Mouse (Mus musculus) ES-Bruce4 (cell line): ENCODE data around the gene Ckap4. TPM values are rescaled to one million over a fixed set of nuclear protein-coding genes. Genes with fewer than 3 reads are reported as not detected.
A peak's percentile ranks its signal among the peaks of the same experiment; 100 is the strongest.

Source experiments
- H3K27ac ChIP-seq: 2 replicates; pipeline ENCODE4 v1.5.1; 2012; ENCODE audit warnings: low read length, inconsistent platforms; ENCODE audit not compliant: insufficient read depth
- H3K27me3 ChIP-seq: 2 replicates; pipeline ENCODE4 v1.6.1; 2012; ENCODE audit warnings: mild to moderate bottlenecking, low read length, inconsistent platforms; ENCODE audit not compliant: control insufficient read depth, poor library complexity, insufficient read depth, severe bottlenecking
- H3K36me3 ChIP-seq: 2 replicates; pipeline ENCODE4 v1.6.1; 2012; ENCODE audit warnings: inconsistent platforms, mild to moderate bottlenecking, low read length, moderate library complexity; ENCODE audit not compliant: control insufficient read depth, poor library complexity, insufficient read depth, severe bottlenecking
- H3K4me1 ChIP-seq: one replicate; pipeline ENCODE4 v1.8.1; 2011; ENCODE audit warnings: low read length; ENCODE audit not compliant: control insufficient read depth, insufficient read depth
- H3K4me3 ChIP-seq: 2 replicates; pipeline ENCODE4 v1.5.1; 2011; ENCODE audit warnings: low read depth, mild to moderate bottlenecking, low read length
- H3K9ac ChIP-seq: 2 replicates; pipeline ENCODE4 v1.6.1; 2012; ENCODE audit warnings: low read depth, mild to moderate bottlenecking, inconsistent platforms; ENCODE audit not compliant: poor library complexity, severe bottlenecking
- H3K9me3 ChIP-seq: replicated peaks from 2 replicates; pipeline ENCODE4 v1.6.1; 2012; ENCODE audit warnings: mild to moderate bottlenecking, low read length, inconsistent platforms; ENCODE audit not compliant: control insufficient read depth, poor library complexity, insufficient read depth, severe bottlenecking
- CTCF ChIP-seq: IDR thresholded peaks from one replicate; pipeline ENCODE4 v1.8.1; 2011; ENCODE audit warnings: low read depth, low read length
- EP300 ChIP-seq: IDR thresholded peaks from 2 replicates; pipeline ENCODE4 v1.6.1; 2011; ENCODE audit warnings: low read depth, low read length; ENCODE audit not compliant: insufficient read depth
- POLR2A ChIP-seq: IDR thresholded peaks from one replicate; pipeline ENCODE4 v1.8.1; 2011; ENCODE audit warnings: low read length; ENCODE audit not compliant: insufficient read depth
- polyA plus RNA-seq: library from polyadenylated mRNA; stranded (reverse); fragments of >200 nt; gene quantifications from 2 replicates; pipeline ENCODE4 v1.2.4, GENCODE M21; 2011; ENCODE audit warnings: low read depth; ENCODE audit not compliant: missing spikeins, insufficient read depth, insufficient read length

The Ckap4 gene
- polyA plus RNA-seq: 52.1 and 53.4 TPM in 2 replicates

DNA sequence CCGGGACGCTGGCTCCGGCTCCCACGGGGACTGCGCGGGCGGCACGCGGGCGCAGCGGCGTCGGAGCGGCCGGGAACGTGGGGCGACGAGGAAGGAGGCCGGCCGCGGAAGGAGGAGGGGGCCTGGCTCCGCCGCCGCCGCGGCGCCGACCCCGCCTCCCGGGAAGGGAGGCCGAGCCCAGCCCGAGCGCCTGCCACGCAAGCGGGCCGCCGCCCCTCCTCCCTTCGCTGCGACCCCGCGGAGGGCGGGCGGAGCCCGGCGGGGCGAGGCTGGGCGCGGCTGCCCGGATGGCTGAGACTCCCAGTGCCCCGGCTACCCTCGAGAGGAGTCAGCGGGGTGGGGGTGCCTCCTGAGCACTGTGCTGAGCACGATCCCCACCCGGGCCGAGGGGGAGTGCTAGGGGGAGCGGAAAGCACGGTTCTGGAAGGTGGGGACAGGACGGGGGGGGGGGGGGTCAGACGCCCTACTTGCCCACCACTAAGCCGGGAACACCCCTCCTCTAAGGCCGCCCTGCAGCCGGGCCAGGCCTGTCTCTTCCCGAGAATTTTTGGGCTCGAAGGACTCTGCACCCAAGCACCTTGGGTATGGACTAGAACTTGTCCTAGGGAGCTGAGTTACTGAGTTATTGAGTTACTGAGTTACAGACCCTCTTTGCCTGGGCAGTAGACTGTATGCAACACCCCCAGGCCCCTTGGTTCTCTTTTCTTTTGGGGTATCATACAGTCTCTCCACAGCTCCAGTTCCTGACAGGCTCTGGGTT is at the start of gene Ckap4:
Gene Ckap4, minus strand, starts transcription at position 151 of the 760 bp plus-strand sequence.
- Histone ChIP-seq H3K9ac (peak within 1 kb of the TSS; percentile 73), H3K27me3 (no peaks in the 10 kb centered on the region), H3K4me3 (peak within 1 kb of the TSS; percentile 76), H3K9me3 (no peaks in the 10 kb centered on the region), H3K36me3 (no peaks in the 10 kb centered on the region), H3K4me1 (no peaks in the 10 kb centered on the region), H3K27ac (no peak within 1 kb of the TSS)
- no peak for TF ChIP-seq EP300
- no peak for TF ChIP-seq POLR2A
- TF ChIP-seq CTCF: no peak

DNA sequence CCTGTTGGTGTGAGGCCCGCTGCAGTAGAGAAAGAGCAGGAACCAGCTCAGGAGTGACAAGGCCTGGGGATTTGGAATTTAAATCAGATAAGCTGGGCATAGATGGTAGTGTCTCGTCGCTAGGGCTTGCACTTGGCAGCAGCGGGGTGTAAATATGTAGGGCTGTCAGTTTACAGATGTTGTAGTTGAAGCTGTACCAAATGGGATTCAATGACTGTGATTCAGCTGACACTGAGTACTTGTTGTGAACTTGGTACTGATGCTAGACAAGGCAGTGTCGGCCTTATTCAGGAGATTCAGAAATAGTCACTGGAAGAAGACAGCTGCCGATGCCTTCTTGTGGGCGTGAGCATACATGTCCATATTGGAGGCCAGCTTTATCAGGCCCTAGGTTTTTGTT is 48.4 kb upstream of the Ckap4 start:
- no peaks in the 10 kb centered on the region for H3K9me3 ChIP-seq
- TF ChIP-seq POLR2A (no peak), EP300 (no peak), CTCF (no peak)
- H3K27ac ChIP-seq: no peak overlapping the region
- no peaks in the 10 kb centered on the region for H3K4me1 ChIP-seq
- H3K4me3 ChIP-seq: no peak overlapping the region
- no peaks in the 10 kb centered on the region for H3K27me3 ChIP-seq
- H3K9ac ChIP-seq: no peak overlapping the region
- H3K36me3 ChIP-seq: no peaks in the 10 kb centered on the region

DNA sequence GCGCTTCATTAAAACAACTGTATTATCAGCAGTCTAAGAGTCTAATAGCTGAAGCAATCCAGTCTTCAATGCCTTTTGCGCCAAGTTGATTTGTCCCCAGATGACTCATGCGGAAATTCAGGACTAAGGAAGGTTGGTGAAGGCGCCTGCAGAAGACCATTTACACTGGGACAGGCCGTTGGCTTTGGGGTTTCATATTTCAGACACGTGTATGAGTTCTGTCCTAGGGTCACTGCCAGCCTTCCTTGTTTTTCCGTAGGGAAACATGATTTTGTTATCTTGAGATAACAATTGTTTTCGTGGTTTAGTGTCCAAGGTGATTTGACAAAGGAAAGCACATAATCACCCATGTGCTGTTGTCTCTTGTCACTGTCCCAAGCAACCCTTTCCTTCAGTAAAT is 47.3 kb upstream of the Ckap4 start:
- Histone ChIP-seq H3K27ac (no peak overlapping the region), H3K4me3 (no peak overlapping the region), H3K27me3 (no peaks in the 10 kb centered on the region), H3K9ac (no peak overlapping the region), H3K36me3 (no peaks in the 10 kb centered on the region), H3K4me1 (no peaks in the 10 kb centered on the region), H3K9me3 (no peaks in the 10 kb centered on the region)
- TF ChIP-seq EP300 (no peak), CTCF (no peak), POLR2A (no peak)

DNA sequence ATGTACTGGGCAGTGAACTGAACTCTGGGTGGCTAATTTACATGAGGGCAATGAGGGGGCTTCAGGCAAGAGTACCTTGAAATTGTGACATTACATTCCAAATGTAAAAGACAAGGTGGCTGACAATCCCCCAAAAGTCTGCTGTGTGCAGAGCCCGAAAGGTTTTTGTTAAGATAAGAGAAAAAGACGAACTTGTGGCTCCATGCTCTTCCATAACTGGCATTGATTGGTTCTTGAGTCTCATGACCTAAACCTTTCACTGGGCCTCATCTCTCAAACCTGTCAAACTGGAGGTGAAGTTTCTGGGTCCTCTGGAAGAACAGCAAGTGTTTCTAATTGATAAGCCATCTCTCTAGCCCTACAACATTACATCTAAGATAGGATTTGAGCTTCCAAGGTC is 45.7 kb upstream of the Ckap4 start:
- Histone ChIP-seq H3K4me3 (no peak overlapping the region), H3K4me1 (no peaks in the 10 kb centered on the region), H3K9ac (no peak overlapping the region), H3K27ac (no peak overlapping the region), H3K27me3 (no peaks in the 10 kb centered on the region), H3K9me3 (no peaks in the 10 kb centered on the region), H3K36me3 (no peaks in the 10 kb centered on the region)
- TF ChIP-seq CTCF: no peak
- TF ChIP-seq EP300: no peak

DNA sequence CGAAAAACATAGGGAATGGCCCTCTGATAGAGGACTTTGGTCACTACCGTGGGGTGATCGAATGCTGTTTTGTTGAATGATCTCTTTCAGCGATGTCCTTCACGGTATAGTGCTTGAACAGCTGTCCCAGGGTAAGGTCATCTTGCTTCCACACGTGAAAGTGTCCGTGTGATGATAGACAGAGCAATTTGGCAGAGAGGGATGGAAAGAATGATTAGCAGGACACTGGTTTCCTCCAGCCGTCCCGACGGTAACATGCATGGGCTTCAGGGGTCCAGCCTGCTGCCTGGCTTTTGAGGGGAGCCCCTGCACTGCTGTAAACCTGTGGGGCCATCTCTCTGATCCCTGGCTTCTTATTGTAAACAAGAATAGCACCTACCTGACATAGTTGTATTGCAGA is 44.9 kb upstream of the Ckap4 start:
- no peak overlapping the region for H3K4me3 ChIP-seq
- no peaks in the 10 kb centered on the region for H3K27me3 ChIP-seq
- H3K4me1 ChIP-seq: no peaks in the 10 kb centered on the region
- H3K9me3 ChIP-seq: no peaks in the 10 kb centered on the region
- H3K9ac ChIP-seq: no peak overlapping the region
- no peaks in the 10 kb centered on the region for H3K36me3 ChIP-seq
- TF ChIP-seq EP300 (no peak), POLR2A (no peak), CTCF (no peak)
- no peak overlapping the region for H3K27ac ChIP-seq

DNA sequence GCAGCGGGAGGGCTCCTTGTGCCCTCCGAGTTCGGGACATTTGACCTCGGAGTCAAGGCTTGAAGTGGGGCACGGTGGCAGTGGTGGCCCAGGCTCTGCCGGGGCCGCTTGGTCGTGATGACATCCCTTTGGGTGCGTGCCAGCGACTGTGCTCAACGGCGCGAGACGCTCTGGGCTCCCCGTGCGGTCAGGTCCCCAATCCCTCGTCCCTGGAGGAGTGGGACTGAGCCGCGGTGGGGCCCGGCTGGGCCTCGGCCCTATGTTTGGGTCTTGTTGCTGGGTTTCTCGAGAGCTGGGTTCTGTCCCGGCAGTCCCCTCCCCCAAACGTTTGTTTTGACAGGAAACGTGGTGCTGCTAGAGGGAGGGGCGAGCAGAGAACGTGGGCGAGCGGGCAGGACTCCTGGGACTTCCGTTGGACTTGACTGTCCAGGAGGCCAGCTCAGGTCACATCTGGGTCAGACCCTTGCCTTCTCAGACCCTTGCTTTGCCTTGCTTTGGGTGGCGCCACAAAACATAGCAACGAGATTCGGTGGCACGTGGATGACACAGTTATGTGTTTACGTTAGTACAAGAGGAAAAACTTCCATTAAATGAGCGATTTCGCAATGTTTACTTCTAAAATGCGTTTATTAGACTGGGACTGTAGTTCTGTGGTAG is 43.3 kb upstream of the Ckap4 start:
- H3K4me1 ChIP-seq: no peaks in the 10 kb centered on the region
- H3K4me3 ChIP-seq: peak overlapping the region; percentile 79
- TF ChIP-seq CTCF (no peak), EP300 (no peak), POLR2A (no peak)
- peak overlapping the region; percentile 48 for H3K9ac ChIP-seq
- H3K9me3 ChIP-seq: no peaks in the 10 kb centered on the region
- H3K27ac ChIP-seq: no peak overlapping the region
- H3K27me3 ChIP-seq: no peaks in the 10 kb centered on the region
- no peaks in the 10 kb centered on the region for H3K36me3 ChIP-seq
